Mouse (Mus musculus) thymus, adult 2 months (tissue): Measurements from ENCODE around the gene Syt8.

Experiments used
- CTCF ChIP-seq: fragments of 200-500 bp; IDR thresholded peaks from 2 replicates; pipeline ENCODE4 v1.5.1; 2012; ENCODE audit warnings: mild to moderate bottlenecking, control low read depth, low read length, moderate library complexity, borderline replicate concordance; ENCODE audit not compliant: control insufficient read depth, poor library complexity, insufficient read depth; ENCODE audit errors: extremely low read depth
- POLR2A ChIP-seq: fragments of 200-500 bp; IDR thresholded peaks from 2 replicates; pipeline ENCODE4 v1.6.1; 2012; ENCODE audit warnings: mild to moderate bottlenecking, low read length, control low read depth, moderate library complexity; ENCODE audit not compliant: control insufficient read depth, poor library complexity, insufficient read depth; ENCODE audit errors: extremely low read depth

GRCm38 (mm10) chr7:142416225-142416624 is 18.4 kb upstream of the Syt8 start:
- TF ChIP-seq CTCF (no peak), POLR2A (no peak)
